Mouse (Mus musculus) central nervous system, embryonic 18 days (tissue): ENCODE measurements around the gene Glod4. TPM values are rescaled to one million over a fixed set of nuclear protein-coding genes. Genes with fewer than 3 reads are reported as not detected.

Experiments
- polyA plus RNA-seq: library from polyadenylated mRNA; depleted of rRNA; stranded (reverse); fragments of >200 nt; gene quantifications from 2 replicates; pipeline ENCODE4 v1.2.3, GENCODE M21; 2012; rRNA removed

Gene Glod4
- polyA plus RNA-seq: 44.0 and 52.6 TPM in 2 replicates

GRCm38 (mm10) chr11:76242901-76243810 is at the start of gene Glod4, which contains the start of gene Mrm3:
Glod4 (minus strand) TSS chr11:76243725.
Mrm3 (plus strand) TSS chr11:76243715.

GRCm38 (mm10) chr11:76217390-76217800 is 26.1 kb downstream of the Glod4 start, which contains the start of the genes Dbil5 and Gemin4:
Dbil5 (plus strand) TSS chr11:76217608.
Gemin4 (minus strand) TSS chr11:76217664.

GRCm38 (mm10) chr11:76179495-76180145 is 63.9 kb downstream of the Glod4 start, which contains the start of the genes Vps53 and Fam57a:
Vps53 (minus strand) TSS chr11:76179647.
Fam57a (plus strand) TSS chr11:76179671.

Other genes starting within 250 kb of the Glod4 start
- 7.4 and 9.1 TPM in 2 replicates for gene 1700016K19Rik, start 243.8 kb downstream of the Glod4 start, polyA plus RNA-seq
- 7.5 and 8.0 TPM in 2 replicates for gene Rflnb, start 215.9 kb downstream of the Glod4 start, polyA plus RNA-seq
- 53.5 and 54.9 TPM in 2 replicates for gene Vps53, start 64.1 kb downstream of the Glod4 start, polyA plus RNA-seq
- gene Fam57a, start 64.1 kb downstream of the Glod4 start, polyA plus RNA-seq: 32.1 TPM in 2 replicates
- gene Dbil5, start 26.1 kb downstream of the Glod4 start, polyA plus RNA-seq: 0.61 and 0.90 TPM in 2 replicates
- 7.5 and 8.2 TPM in 2 replicates for gene Gemin4, start 26.1 kb downstream of the Glod4 start, polyA plus RNA-seq
- gene Mrm3, start within 50 bp of the Glod4 start, polyA plus RNA-seq: 15.2 and 17.0 TPM in 2 replicates
- gene Nxn, start 155.4 kb upstream of the Glod4 start, polyA plus RNA-seq: 17.4 and 19.4 TPM in 2 replicates
- 41.5 and 41.6 TPM in 2 replicates for gene Timm22, start 163.2 kb upstream of the Glod4 start, polyA plus RNA-seq